Mouse (Mus musculus) ES-Bruce4 (cell line): ENCODE data around the gene Trmt2b. TPM values are rescaled to one million over a fixed set of nuclear protein-coding genes. Genes with fewer than 3 reads are reported as not detected.
"Not testable (repeated sequence)": the region's sequence is repeated elsewhere in the genome, so short reads cannot be mapped to it uniquely, and the experiment has no call there.

Experiments used
- H3K27ac ChIP-seq: 2 replicates; pipeline ENCODE4 v1.5.1; 2012; ENCODE audit warnings: low read length, inconsistent platforms; ENCODE audit not compliant: insufficient read depth
- H3K27me3 ChIP-seq: 2 replicates; pipeline ENCODE4 v1.6.1; 2012; ENCODE audit warnings: mild to moderate bottlenecking, low read length, inconsistent platforms; ENCODE audit not compliant: control insufficient read depth, poor library complexity, insufficient read depth, severe bottlenecking
- H3K36me3 ChIP-seq: 2 replicates; pipeline ENCODE4 v1.6.1; 2012; ENCODE audit warnings: inconsistent platforms, mild to moderate bottlenecking, low read length, moderate library complexity; ENCODE audit not compliant: control insufficient read depth, poor library complexity, insufficient read depth, severe bottlenecking
- H3K4me1 ChIP-seq: one replicate; pipeline ENCODE4 v1.8.1; 2011; ENCODE audit warnings: low read length; ENCODE audit not compliant: control insufficient read depth, insufficient read depth
- H3K4me3 ChIP-seq: 2 replicates; pipeline ENCODE4 v1.5.1; 2011; ENCODE audit warnings: low read depth, mild to moderate bottlenecking, low read length
- H3K9ac ChIP-seq: 2 replicates; pipeline ENCODE4 v1.6.1; 2012; ENCODE audit warnings: low read depth, mild to moderate bottlenecking, inconsistent platforms; ENCODE audit not compliant: poor library complexity, severe bottlenecking
- H3K9me3 ChIP-seq: replicated peaks from 2 replicates; pipeline ENCODE4 v1.6.1; 2012; ENCODE audit warnings: mild to moderate bottlenecking, low read length, inconsistent platforms; ENCODE audit not compliant: control insufficient read depth, poor library complexity, insufficient read depth, severe bottlenecking
- CTCF ChIP-seq: IDR thresholded peaks from one replicate; pipeline ENCODE4 v1.8.1; 2011; ENCODE audit warnings: low read depth, low read length
- EP300 ChIP-seq: IDR thresholded peaks from 2 replicates; pipeline ENCODE4 v1.6.1; 2011; ENCODE audit warnings: low read depth, low read length; ENCODE audit not compliant: insufficient read depth
- POLR2A ChIP-seq: IDR thresholded peaks from one replicate; pipeline ENCODE4 v1.8.1; 2011; ENCODE audit warnings: low read length; ENCODE audit not compliant: insufficient read depth
- polyA plus RNA-seq: library from polyadenylated mRNA; stranded (reverse); fragments of >200 nt; gene quantifications from 2 replicates; pipeline ENCODE4 v1.2.4, GENCODE M21; 2011; ENCODE audit warnings: low read depth; ENCODE audit not compliant: missing spikeins, insufficient read depth, insufficient read length

The Trmt2b gene
- polyA plus RNA-seq, 1 experiment, result 7.7 TPM

DNA sequence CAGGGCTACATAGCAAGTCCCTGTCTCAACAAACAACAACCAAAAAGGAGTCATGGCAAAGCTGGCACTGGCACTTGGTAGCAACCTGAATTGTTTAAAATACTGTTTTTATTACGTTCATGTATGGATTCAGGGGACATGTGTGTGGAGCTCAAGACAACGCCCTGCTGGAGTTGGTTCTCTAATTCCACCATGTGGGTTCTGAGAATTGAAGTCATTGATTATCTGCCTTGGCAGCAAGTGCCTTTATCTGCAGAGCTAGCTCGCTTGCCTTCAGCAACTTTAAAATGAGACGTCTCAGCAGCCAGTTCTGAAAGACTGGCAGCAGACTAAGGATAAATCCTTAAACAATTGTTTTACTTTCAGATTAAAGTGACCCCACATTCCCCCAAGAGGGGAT lies 58.6 kb downstream of the Trmt2b start:
- TF ChIP-seq EP300 (no peak), POLR2A (no peak), CTCF (no peak)
- Histone ChIP-seq H3K4me1 (no peaks in the 10 kb centered on the region), H3K9me3 (no peaks in the 10 kb centered on the region), H3K9ac (no peak overlapping the region), H3K27me3 (no peaks in the 10 kb centered on the region), H3K27ac (no peak overlapping the region), H3K36me3 (no peaks in the 10 kb centered on the region), H3K4me3 (no peak overlapping the region)

DNA sequence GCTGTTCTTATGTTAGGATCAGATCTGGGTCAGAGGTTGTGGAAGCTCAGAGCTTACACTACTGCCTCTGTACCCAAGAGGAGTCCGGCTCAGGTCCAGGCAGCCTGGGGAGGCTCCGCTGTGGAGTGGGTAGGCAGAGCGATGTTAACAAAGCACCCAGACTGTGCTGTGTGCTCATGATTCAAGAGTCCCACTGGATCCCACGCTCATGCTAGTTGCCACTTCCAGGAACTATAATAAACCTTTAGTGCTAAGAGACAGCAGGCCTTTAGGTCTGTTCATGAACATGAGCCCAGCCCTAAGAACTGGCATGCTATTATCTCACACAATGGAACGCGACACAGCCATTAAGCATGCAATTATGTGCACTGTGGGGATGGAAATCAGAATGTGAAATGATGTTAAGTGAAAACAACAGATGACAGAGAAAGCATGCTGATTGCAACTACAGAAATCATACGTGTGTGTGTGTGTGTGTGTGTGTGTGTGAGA lies 65.6 kb downstream of the Trmt2b start:
- no peak for TF ChIP-seq CTCF
- no peak for TF ChIP-seq POLR2A
- TF ChIP-seq EP300, result no peak
- H3K9me3 ChIP-seq, result no peaks in the 10 kb centered on the region
- H3K27me3 ChIP-seq, result no peaks in the 10 kb centered on the region
- H3K27ac ChIP-seq, result no peak overlapping the region
- H3K9ac ChIP-seq, result no peak overlapping the region
- H3K36me3 ChIP-seq, result no peaks in the 10 kb centered on the region
- H3K4me1 ChIP-seq, result no peaks in the 10 kb centered on the region
- H3K4me3 ChIP-seq, result no peak overlapping the region

DNA sequence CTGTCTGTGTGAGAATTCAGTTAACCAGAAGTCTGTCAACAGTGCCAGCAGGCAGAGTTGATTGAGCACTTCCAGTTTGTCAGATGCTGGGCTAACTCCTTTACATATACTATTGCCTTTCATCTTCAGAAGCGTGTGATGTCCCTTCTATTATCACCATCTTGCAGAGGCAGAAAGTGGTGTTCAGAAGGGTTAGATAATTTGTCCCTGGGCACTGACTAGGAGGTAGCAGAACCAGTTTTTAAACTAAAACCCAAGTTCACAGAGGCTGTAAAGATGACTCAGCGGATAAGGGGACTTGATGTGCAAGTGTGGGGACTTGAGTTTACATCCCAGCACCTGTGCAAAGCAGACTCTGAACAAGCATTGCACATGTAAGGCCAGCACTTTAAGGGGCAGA lies 68.3 kb downstream of the Trmt2b start:
- H3K27me3 ChIP-seq, result no peaks in the 10 kb centered on the region
- no peaks in the 10 kb centered on the region for H3K4me1 ChIP-seq

DNA sequence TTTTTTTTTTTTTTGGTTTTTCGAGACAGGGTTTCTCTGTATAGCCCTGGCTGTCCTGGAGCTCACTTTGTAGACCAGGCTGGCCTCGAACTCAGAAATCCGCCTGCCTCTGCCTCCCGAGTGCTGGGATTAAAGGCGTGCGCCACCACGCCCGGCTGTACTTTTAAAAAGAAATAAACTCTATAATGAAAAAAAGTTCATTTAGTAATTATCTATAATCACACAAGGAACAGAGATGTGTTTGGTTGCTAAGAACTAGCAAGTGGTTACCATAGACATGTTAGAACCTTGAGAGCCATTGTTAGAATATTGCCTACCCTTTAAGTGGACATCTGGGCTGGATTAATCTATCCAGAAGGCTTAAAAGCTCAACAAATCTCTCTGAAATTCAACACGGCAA lies 89.6 kb downstream of the Trmt2b start, which contains the start of gene Arl13a:
Gene Arl13a (plus strand): TSS at position 301 of the 400 bp plus-strand sequence.
- H3K36me3 ChIP-seq, H3K27ac ChIP-seq, H3K27me3 ChIP-seq, H3K4me3 ChIP-seq, H3K4me1 ChIP-seq, H3K9me3 ChIP-seq, H3K9ac ChIP-seq: not testable (repeated sequence)

More for the DNA sequence above, 68.3 kb downstream of the Trmt2b start:
- Histone ChIP-seq H3K27ac (no peak overlapping the region), H3K36me3 (no peaks in the 10 kb centered on the region), H3K9me3 (no peaks in the 10 kb centered on the region), H3K9ac (no peak overlapping the region), H3K4me3 (no peak overlapping the region)
- TF ChIP-seq CTCF (no peak), POLR2A (no peak), EP300 (no peak)

- TF ChIP-seq POLR2A, result no peak
- no peak for TF ChIP-seq CTCF
- TF ChIP-seq EP300, result no peak
- Histone ChIP-seq H3K36me3 (no peaks in the 10 kb centered on the region), H3K27ac (no peak overlapping the region), H3K4me3 (no peak overlapping the region), H3K27me3 (no peaks in the 10 kb centered on the region; the same call in 1 of the 2 replicates), H3K9me3 (no peaks in the 10 kb centered on the region), H3K9ac (no peak overlapping the region), H3K4me1 (no peaks in the 10 kb centered on the region)
Measured at GRCm38 (mm10) chrX:134174699-134175098, 102.1 kb downstream of the Trmt2b start.

Other genes starting within 250 kb of the Trmt2b start
- gene Cstf2, start 217.8 kb downstream of the Trmt2b start, polyA plus RNA-seq, result 74.3 and 76.1 TPM in 2 replicates
- gene Xkrx, start 114.9 kb downstream of the Trmt2b start, polyA plus RNA-seq, result 0.87 and 1.1 TPM in 2 replicates
- not detected in 2 replicates for gene Arl13a, start 89.5 kb downstream of the Trmt2b start, polyA plus RNA-seq
- gene Nox1, start 55.0 kb downstream of the Trmt2b start, polyA plus RNA-seq, result not detected in 2 replicates
- 0.58 TPM in 1 of 2 replicates, not detected in the other for gene Tmem35a, start 18.2 kb upstream of the Trmt2b start, polyA plus RNA-seq
- 26.5 and 33.2 TPM in 2 replicates for gene Cenpi, start 31.1 kb upstream of the Trmt2b start, polyA plus RNA-seq
- gene Drp2, start 127.6 kb upstream of the Trmt2b start, polyA plus RNA-seq, result 0.33 and 0.39 TPM in 2 replicates
- 1.8 and 2.9 TPM in 2 replicates for gene Taf7l, start 199.5 kb upstream of the Trmt2b start, polyA plus RNA-seq